Mouse (Mus musculus) heart, adult 2 months (tissue): ENCODE results near the gene Tacc2. TPM values are rescaled to one million over a fixed set of nuclear protein-coding genes. Genes with fewer than 3 reads are reported as not detected.

Experiments
- DNase-seq, 2 experiments: peaks; one replicate each; pipeline ENCODE4 v3.0.0; 2021
- H3K27ac ChIP-seq: fragments of 200-600 bp; 2 replicates; pipeline ENCODE4 v1.8.1; 2022
- H3K27me3 ChIP-seq: fragments of 200-500 bp; 2 replicates; pipeline ENCODE4 v1.6.1; 2012; ENCODE audit warnings: mild to moderate bottlenecking, low read length, inconsistent platforms, mixed read lengths; ENCODE audit not compliant: control insufficient read depth, insufficient read depth
- H3K36me3 ChIP-seq: fragments of 200-500 bp; 2 replicates; pipeline ENCODE4 v1.6.1; 2012; ENCODE audit warnings: low read length, inconsistent platforms; ENCODE audit not compliant: control insufficient read depth, insufficient read depth
- H3K4me1 ChIP-seq: fragments of 200-500 bp; 2 replicates; pipeline ENCODE4 v1.6.1; 2011; ENCODE audit warnings: low read length; ENCODE audit not compliant: control insufficient read depth, insufficient read depth
- H3K4me3 ChIP-seq: fragments of 200-600 bp; 2 replicates; pipeline ENCODE4 v1.8.1; 2022
- H3K79me2 ChIP-seq: fragments of 200-500 bp; replicated peaks from 2 replicates; pipeline ENCODE4 v1.6.1; 2012; ENCODE audit warnings: mild to moderate bottlenecking, inconsistent platforms, low read length, moderate library complexity, mixed read lengths; ENCODE audit not compliant: control insufficient read depth, insufficient read depth
- H3K9ac ChIP-seq: fragments of 200-500 bp; 2 replicates; pipeline ENCODE4 v1.6.1; 2012; ENCODE audit warnings: low read depth, mild to moderate bottlenecking, control low read depth, inconsistent platforms, low read length, mixed read lengths
- CTCF ChIP-seq: fragments of 200-600 bp; IDR thresholded peaks from 2 replicates; pipeline ENCODE4 v1.8.1; 2022; ENCODE audit warnings: antibody characterized with exemption, mild to moderate bottlenecking, moderate library complexity
- EP300 ChIP-seq: fragments of 200-500 bp; IDR thresholded peaks from 2 replicates; pipeline ENCODE4 v1.6.1; 2011; ENCODE audit warnings: low read depth, low read length, control low read depth; ENCODE audit not compliant: insufficient read depth
- POLR2A ChIP-seq: fragments of 200-500 bp; IDR thresholded peaks from 2 replicates; pipeline ENCODE4 v1.6.1; 2011; ENCODE audit warnings: mild to moderate bottlenecking, low read depth, low read length, control low read depth; ENCODE audit not compliant: insufficient read depth
- WGBS: fragments of 180-500 bp; shearing (Covaris S2); methylation state at CpG from one replicate; pipeline ENCODE4 v1.1.7; 2018; 5-methylcytosine and 5-hydroxymethylcytosine counted together
- intact Hi-C: fragments of 180-260 bp; cut with DNase I; formaldehyde crosslinking; loops from one replicate; pipeline ENCODE4 v1.15.1; 2025
- polyA plus RNA-seq: library from polyadenylated mRNA; depleted of rRNA; stranded (reverse); fragments of >200 nt; gene quantifications from 2 replicates; pipeline ENCODE4 v1.2.3, GENCODE M21; 2012
- total RNA-seq, 2 experiments: library from RNA; stranded (reverse); gene quantifications; 2 replicates each; pipeline ENCODE4 v1.2.3; 2021

Gene Tacc2
- total and polyA plus RNA-seq, 3 experiments = 117 to 480 (median 339) TPM

DNA sequence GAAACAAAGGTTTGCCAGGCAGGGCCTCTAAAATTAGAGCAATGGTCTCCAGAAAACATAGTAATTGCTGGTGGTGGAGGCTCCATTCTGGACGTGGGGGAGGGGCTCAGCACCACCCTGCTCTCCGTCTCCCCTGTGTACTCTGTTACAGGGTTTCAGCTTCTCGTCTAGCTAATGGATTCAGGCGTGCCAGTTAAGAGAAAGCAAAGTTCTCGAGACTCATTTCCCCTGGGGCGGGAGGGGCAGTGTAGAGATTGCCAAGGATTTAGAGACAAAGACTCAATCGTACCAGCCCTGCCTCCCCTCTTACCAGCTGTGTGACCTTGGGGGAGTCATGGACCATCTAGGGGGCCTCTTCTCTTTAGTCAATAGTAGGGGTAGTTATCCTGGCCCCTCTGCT is 72.0 kb downstream of the Tacc2 start:
- TF ChIP-seq POLR2A = no peak
- no peak for TF ChIP-seq EP300
- TF ChIP-seq CTCF = no peak
- H3K79me2 ChIP-seq = peaks cover 9% of the 10 kb centered on the region
- peak overlapping the region; percentile 10; the same call in 1 of the 2 replicates for H3K9ac ChIP-seq
- intact Hi-C loops = loop anchor here (5.0 kb wide), 1 partner anchor 102 kb away; no protein-coding TSS in a partner anchor
- 22% methylated on average over 7 of the region's 7 CpGs for WGBS
- no peaks in the 10 kb centered on the region for H3K27me3 ChIP-seq
- no peak overlapping the region for H3K4me3 ChIP-seq
- H3K27ac ChIP-seq = peak overlapping the region; percentile 47
- DNase-seq = peak in 1 of 2 experiments; percentile 58
- H3K36me3 ChIP-seq = peaks cover 31% of the 10 kb centered on the region
- H3K4me1 ChIP-seq = peaks cover 48% of the 10 kb centered on the region

DNA sequence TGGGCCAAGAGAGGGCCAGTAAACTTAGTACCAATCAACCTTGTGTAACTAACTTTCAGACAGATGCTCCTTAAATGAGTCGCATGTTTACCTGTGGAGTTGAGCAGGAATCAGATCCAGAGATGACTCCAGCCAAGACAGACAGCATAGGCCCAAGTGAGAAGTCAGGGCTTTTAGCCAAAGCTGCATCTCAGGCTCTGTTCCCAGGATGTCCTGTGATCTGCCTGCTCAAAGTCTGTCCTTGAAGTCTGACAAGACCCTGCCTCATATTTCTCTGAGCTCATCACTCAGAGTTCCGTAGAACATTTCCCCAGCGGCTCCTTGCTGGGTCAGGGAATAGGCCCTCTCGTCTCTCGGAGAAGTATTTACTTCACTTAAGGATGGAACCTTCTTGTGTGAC is 73.4 kb downstream of the Tacc2 start:
- WGBS = 83% methylated on average over 5 of the region's 5 CpGs
- Histone ChIP-seq H3K27me3 (no peaks in the 10 kb centered on the region), H3K4me3 (no peak overlapping the region), H3K79me2 (peaks cover 9% of the 10 kb centered on the region), H3K4me1 (peaks cover 58% of the 10 kb centered on the region), H3K9ac (no peak overlapping the region), H3K27ac (peak overlapping the region; percentile 21), H3K36me3 (peaks cover 35% of the 10 kb centered on the region)
- no peak for DNase-seq
- intact Hi-C loops = no loop called here
- no peak for TF ChIP-seq EP300
- TF ChIP-seq POLR2A = no peak

DNA sequence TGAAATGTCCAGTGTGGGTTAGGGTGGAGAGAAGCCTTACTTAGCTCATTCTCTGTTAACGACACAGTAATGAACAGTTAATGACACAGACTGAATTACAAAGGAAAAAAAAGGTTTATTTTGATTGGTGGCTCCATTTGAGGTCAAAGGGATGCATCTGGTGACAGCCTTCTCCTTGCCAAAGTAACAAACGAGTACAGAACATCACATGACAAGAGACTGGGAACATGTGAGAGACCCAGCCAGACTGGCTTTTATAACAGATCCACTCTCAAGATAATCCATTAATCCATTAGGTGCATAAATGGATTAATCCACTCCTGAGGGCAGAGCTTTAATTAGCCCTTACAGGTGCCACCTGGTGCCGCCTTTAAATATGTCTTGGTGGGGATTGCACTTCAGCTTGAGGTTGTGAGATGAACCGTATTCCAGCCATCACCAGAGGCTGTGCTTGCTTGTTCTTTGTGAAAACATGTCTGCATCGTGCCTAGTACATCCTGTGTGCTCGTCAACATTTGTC is 75.9 kb downstream of the Tacc2 start:
- peaks cover 63% of the 10 kb centered on the region for H3K4me1 ChIP-seq
- H3K27ac ChIP-seq = peak overlapping the region; percentile 81
- intact Hi-C loops = no loop called here
- peaks cover 40% of the 10 kb centered on the region for H3K36me3 ChIP-seq
- DNase-seq = no peak
- H3K27me3 ChIP-seq = no peaks in the 10 kb centered on the region
- H3K79me2 ChIP-seq = peaks cover 9% of the 10 kb centered on the region
- H3K9ac ChIP-seq = no peak overlapping the region
- H3K4me3 ChIP-seq = no peak overlapping the region
- WGBS = 50% methylated on average over 6 of the region's 6 CpGs
- TF ChIP-seq POLR2A (no peak), CTCF (no peak), EP300 (no peak)

DNA sequence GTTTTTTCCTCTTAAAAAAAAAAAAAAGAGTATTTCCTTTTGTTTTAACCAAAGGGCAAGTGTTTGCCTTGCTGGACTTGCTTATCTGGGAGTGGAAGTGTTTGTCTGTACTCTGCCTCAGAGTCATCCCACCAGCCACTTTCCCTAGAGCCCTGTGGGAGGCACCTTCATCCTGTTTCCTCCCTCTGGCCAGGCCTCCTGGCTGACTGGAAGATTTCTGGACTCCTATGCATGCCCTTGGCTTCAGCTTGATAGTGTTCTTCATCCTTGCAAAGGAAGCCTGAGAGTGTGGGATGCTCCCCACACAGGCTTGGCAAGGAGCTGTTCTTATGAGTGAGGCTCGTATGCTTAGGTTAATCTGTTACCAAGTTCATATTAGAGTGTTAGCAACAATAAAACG is 77.3 kb downstream of the Tacc2 start:
- H3K27me3 ChIP-seq = no peaks in the 10 kb centered on the region
- WGBS = 21% methylated on average over 2 of the region's 2 CpGs
- TF ChIP-seq CTCF (peak; percentile 15; the same call in 1 of the 2 replicates), EP300 (no peak; the same call in 1 of the 2 replicates), POLR2A (no peak; the same call in 1 of the 2 replicates)
- H3K9ac ChIP-seq = no peak overlapping the region
- peaks cover 55% of the 10 kb centered on the region for H3K4me1 ChIP-seq
- peaks cover 40% of the 10 kb centered on the region for H3K36me3 ChIP-seq
- intact Hi-C loops = no loop called here
- DNase-seq = peak; percentile 64 to 77
- peak overlapping the region; percentile 81 for H3K27ac ChIP-seq
- H3K4me3 ChIP-seq = no peak overlapping the region
- H3K79me2 ChIP-seq = peaks cover 5% of the 10 kb centered on the region

DNA sequence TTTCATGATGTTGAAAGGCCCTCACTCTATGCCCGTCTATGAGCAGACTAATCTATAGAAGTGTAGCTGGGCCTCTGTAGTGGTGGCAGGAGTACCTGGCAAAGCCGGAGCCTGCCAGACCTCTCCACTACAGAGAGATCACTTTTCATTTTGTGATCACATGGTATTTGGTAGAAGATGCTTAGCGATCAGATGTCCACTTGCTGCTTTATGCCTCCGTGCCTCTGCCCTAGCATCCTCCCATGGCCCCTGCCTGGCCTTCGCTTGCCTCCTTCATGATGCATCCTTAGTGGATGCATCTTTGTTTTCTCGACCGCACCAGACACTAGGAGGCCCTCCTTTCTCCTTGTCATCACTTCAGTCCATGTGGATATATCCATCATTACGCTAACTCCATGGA is 79.7 kb downstream of the Tacc2 start:
- peaks cover 38% of the 10 kb centered on the region for H3K36me3 ChIP-seq
- no peak overlapping the region for H3K9ac ChIP-seq
- intact Hi-C loops = loop anchor here (1.0 kb wide), 1 partner anchor 13 kb away; no protein-coding TSS in a partner anchor
- H3K4me3 ChIP-seq = no peak overlapping the region
- TF ChIP-seq CTCF (no peak), POLR2A (no peak), EP300 (no peak)
- no peak for DNase-seq
- H3K4me1 ChIP-seq = peaks cover 49% of the 10 kb centered on the region
- 90% methylated on average over 8 of the region's 8 CpGs for WGBS
- H3K27me3 ChIP-seq = no peaks in the 10 kb centered on the region
- peaks cover 3% of the 10 kb centered on the region; the same call in 1 of the 2 replicates for H3K79me2 ChIP-seq
- H3K27ac ChIP-seq = peak overlapping the region; percentile 81

DNA sequence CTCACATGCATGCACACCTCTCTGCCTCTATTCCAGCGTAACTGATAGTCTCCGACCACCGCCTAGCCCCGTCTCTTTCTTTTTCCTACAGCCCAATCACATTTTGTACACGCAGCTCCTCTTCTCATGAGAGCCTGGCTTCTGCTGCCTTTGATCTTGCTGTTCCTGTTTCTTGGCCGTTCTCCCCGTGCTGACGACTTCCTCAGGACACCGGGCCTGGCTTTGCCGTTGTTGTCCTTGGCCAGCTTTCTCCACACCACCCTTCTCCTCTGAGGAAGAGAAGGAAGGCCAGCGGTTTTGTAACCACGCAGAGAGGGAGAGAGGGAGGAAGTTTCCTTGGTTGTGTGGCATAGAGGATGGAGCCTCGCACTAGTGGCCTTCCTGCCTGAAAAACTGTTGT is 80.5 kb downstream of the Tacc2 start:
- peaks cover 37% of the 10 kb centered on the region for H3K36me3 ChIP-seq
- 8% methylated on average over 13 of the region's 13 CpGs for WGBS
- peak; percentile 88 to 92 for DNase-seq
- intact Hi-C loops = loop anchor here (1.0 kb wide), 1 partner anchor 13 kb away; no protein-coding TSS in a partner anchor
- peaks cover 52% of the 10 kb centered on the region for H3K4me1 ChIP-seq
- 0 out of 2 replicates have a peak overlapping the region, but pooled peaks have one; percentile 14 for H3K9ac ChIP-seq
- 0 out of 2 replicates have a peak, but pooled peaks cover under 1% of the 10 kb centered on the region for H3K79me2 ChIP-seq
- H3K4me3 ChIP-seq = no peak overlapping the region
- TF ChIP-seq POLR2A (peak; percentile 52; the same call in 1 of the 2 replicates), EP300 (peak; percentile 99), CTCF (no peak)
- H3K27me3 ChIP-seq = no peaks in the 10 kb centered on the region
- peak overlapping the region; percentile 81 for H3K27ac ChIP-seq
